Mouse (Mus musculus): ENCODE data around the gene Mlana. TPM values are rescaled to one million over a fixed set of nuclear protein-coding genes. Genes with fewer than 3 reads are reported as not detected.

The Mlana gene
- polyA plus RNA-seq, 1 experiment from 2014 or later = not detected

DNA sequence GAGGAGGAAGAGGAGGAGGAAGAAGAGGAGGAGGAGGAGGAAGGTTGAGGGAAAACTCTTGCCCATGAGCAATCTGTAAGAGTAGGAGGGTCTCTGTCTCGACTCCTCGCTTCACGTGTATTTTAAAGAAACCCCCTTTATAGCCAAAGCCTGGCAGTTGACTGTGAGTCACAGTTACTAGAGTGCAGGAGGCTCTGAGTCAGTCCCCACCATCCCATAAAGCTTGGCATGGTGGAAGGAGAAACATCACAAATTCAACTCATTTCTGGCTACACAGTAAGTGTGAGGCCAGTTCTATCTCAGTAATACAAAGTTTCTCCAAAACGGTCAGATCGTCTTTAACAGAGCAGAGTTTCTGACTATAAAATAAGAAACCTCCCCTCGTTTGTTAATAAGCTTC is 27.4 kb upstream of the Mlana start:
- H3K4me1 ChIP-seq (ENCODE audit: control insufficient read depth, insufficient read depth, low read length) = no peaks in the 10 kb centered on the region
- no peaks in the 10 kb centered on the region for H3K27me3 ChIP-seq (replicated peaks; ENCODE audit: control insufficient read depth, insufficient read depth, low read length)
- no peaks in the 10 kb centered on the region for H3K9me3 ChIP-seq (replicated peaks; ENCODE audit: control insufficient read depth, low read length)
- 87% methylated on average over 6 of the region's 6 CpGs for WGBS
- DNase-seq (ENCODE audit: low spot score) (no peak), ATAC-seq (no peak)
- H3K27ac ChIP-seq (ENCODE audit: low read depth, low read length) = no peak overlapping the region
- H3K4me2 ChIP-seq (ENCODE audit: low read length) = no peak overlapping the region
- H3K9ac ChIP-seq (ENCODE audit: low read length) = no peak overlapping the region
- H3K36me3 ChIP-seq (ENCODE audit: control insufficient read depth, insufficient read depth, low read length) = no peaks in the 10 kb centered on the region
- H3K4me3 ChIP-seq (ENCODE audit: low read depth, low read length) = no peak overlapping the region

DNA sequence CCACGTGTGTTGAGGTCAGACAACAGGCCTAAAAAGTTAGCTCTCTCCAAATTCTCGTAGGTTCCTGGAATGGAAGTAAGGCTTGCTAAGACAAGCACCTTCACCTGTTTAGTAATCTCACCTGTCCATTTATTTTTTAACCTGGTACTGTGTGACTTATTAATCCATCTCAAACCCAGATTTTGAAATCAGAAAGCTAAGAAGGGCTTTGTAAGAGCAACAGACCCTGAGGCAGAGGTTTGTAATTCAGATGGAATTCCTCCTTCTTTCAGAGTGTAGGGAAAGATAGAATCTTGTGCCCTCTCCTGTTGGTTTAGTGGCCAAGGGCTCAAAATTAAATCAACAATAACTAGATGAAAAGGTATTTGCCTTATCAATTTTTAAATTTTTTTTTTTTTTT is 26.5 kb upstream of the Mlana start:
- 78% methylated on average over 2 of the region's 2 CpGs for WGBS
- H3K9me3 ChIP-seq (replicated peaks; ENCODE audit: control insufficient read depth, low read length) = no peaks in the 10 kb centered on the region

GRCm38 (mm10) chr19:29672660-29673059 is 25.0 kb upstream of the Mlana start:
- 93% methylated on average over 13 of the region's 13 CpGs for WGBS
- H3K36me3 ChIP-seq (ENCODE audit: control insufficient read depth, insufficient read depth, low read length) = no peaks in the 10 kb centered on the region
- no peak for DNase-seq (ENCODE audit: low spot score)

More for the DNA sequence above, 26.5 kb upstream of the Mlana start:
- DNase-seq (ENCODE audit: low spot score) = no peak
- Histone ChIP-seq H3K27me3 (replicated peaks; ENCODE audit: control insufficient read depth, insufficient read depth, low read length) (no peaks in the 10 kb centered on the region), H3K4me1 (ENCODE audit: control insufficient read depth, insufficient read depth, low read length) (no peaks in the 10 kb centered on the region), H3K4me3 (ENCODE audit: low read depth, low read length) (no peak overlapping the region), H3K9ac (ENCODE audit: low read length) (no peak overlapping the region), H3K4me2 (ENCODE audit: low read length) (no peak overlapping the region), H3K27ac (ENCODE audit: low read depth, low read length) (no peak overlapping the region), H3K36me3 (ENCODE audit: control insufficient read depth, insufficient read depth, low read length) (no peaks in the 10 kb centered on the region)
- ATAC-seq = no peak

GRCm38 (mm10) chr19:29674946-29675345 is 22.7 kb upstream of the Mlana start:
- Histone ChIP-seq H3K36me3 (ENCODE audit: control insufficient read depth, insufficient read depth, low read length) (no peaks in the 10 kb centered on the region), H3K27me3 (replicated peaks; ENCODE audit: control insufficient read depth, insufficient read depth, low read length) (no peaks in the 10 kb centered on the region), H3K27ac (ENCODE audit: low read depth, low read length) (no peak overlapping the region), H3K4me1 (ENCODE audit: control insufficient read depth, insufficient read depth, low read length) (no peaks in the 10 kb centered on the region), H3K9me3 (replicated peaks; ENCODE audit: control insufficient read depth, low read length) (no peaks in the 10 kb centered on the region), H3K9ac (ENCODE audit: low read length) (no peak overlapping the region), H3K4me2 (ENCODE audit: low read length) (no peak overlapping the region), H3K4me3 (ENCODE audit: low read depth, low read length) (no peak overlapping the region)
- 95% methylated on average over 7 of the region's 7 CpGs for WGBS
- DNase-seq (ENCODE audit: low spot score) (no peak), ATAC-seq (no peak)

More at GRCm38 (mm10) chr19:29672660-29673059, 25.0 kb upstream of the Mlana start:
- ATAC-seq = no peak
- Histone ChIP-seq H3K4me2 (ENCODE audit: low read length) (no peak overlapping the region), H3K9me3 (replicated peaks; ENCODE audit: control insufficient read depth, low read length) (no peaks in the 10 kb centered on the region), H3K4me1 (ENCODE audit: control insufficient read depth, insufficient read depth, low read length) (no peaks in the 10 kb centered on the region), H3K27ac (ENCODE audit: low read depth, low read length) (no peak overlapping the region), H3K27me3 (replicated peaks; ENCODE audit: control insufficient read depth, insufficient read depth, low read length) (no peaks in the 10 kb centered on the region), H3K4me3 (ENCODE audit: low read depth, low read length) (no peak overlapping the region), H3K9ac (ENCODE audit: low read length) (no peak overlapping the region)

DNA sequence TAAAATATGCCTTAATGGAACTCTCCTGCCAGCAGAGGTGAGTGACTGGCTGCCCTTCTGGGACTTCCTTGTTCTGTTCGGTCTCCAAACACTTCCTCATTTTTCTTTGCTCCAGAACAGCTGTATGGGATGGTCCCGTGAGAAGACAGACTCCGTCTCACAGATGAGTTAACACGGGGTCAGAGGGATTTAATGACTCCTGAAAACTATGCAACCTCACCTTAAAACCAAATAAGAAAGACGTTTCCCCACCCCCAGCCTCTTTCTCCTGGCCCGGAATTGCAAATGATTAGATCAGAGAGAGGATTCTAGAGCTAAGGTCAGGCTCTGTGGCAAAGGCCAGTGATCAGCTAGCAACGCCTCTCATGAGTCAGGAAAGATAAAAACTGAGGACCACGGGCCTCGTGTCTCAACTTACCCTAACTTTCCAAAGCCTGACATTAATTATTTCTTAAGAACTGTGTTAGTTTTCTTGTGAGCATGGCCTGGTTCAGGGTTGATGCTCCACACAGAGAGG is 22.0 kb upstream of the Mlana start:
- H3K27me3 ChIP-seq (replicated peaks; ENCODE audit: control insufficient read depth, insufficient read depth, low read length) = no peaks in the 10 kb centered on the region
- no peak overlapping the region for H3K4me3 ChIP-seq (ENCODE audit: low read depth, low read length)
- H3K4me1 ChIP-seq (ENCODE audit: control insufficient read depth, insufficient read depth, low read length) = no peaks in the 10 kb centered on the region
- H3K27ac ChIP-seq (ENCODE audit: low read depth, low read length) = no peak overlapping the region
- no peak overlapping the region for H3K9ac ChIP-seq (ENCODE audit: low read length)
- H3K4me2 ChIP-seq (ENCODE audit: low read length) = no peak overlapping the region
- DNase-seq (ENCODE audit: low spot score) (no peak), ATAC-seq (no peak)
- no peaks in the 10 kb centered on the region for H3K36me3 ChIP-seq (ENCODE audit: control insufficient read depth, insufficient read depth, low read length)
- no peaks in the 10 kb centered on the region for H3K9me3 ChIP-seq (replicated peaks; ENCODE audit: control insufficient read depth, low read length)
- WGBS = 86% methylated on average over 9 of the region's 9 CpGs

GRCm38 (mm10) chr19:29676479-29677193 is 21.0 kb upstream of the Mlana start:
- H3K4me2 ChIP-seq (ENCODE audit: low read length) = no peak overlapping the region
- H3K9ac ChIP-seq (ENCODE audit: low read length) = no peak overlapping the region
- ATAC-seq (no peak), DNase-seq (ENCODE audit: low spot score) (no peak)
- H3K4me1 ChIP-seq (ENCODE audit: control insufficient read depth, insufficient read depth, low read length) = no peaks in the 10 kb centered on the region
- no peak overlapping the region for H3K4me3 ChIP-seq (ENCODE audit: low read depth, low read length)
- H3K36me3 ChIP-seq (ENCODE audit: control insufficient read depth, insufficient read depth, low read length) = no peaks in the 10 kb centered on the region
- no peak overlapping the region for H3K27ac ChIP-seq (ENCODE audit: low read depth, low read length)
- H3K27me3 ChIP-seq (replicated peaks; ENCODE audit: control insufficient read depth, insufficient read depth, low read length) = no peaks in the 10 kb centered on the region
- WGBS = 70% methylated on average over 10 of the region's 10 CpGs
- no peaks in the 10 kb centered on the region for H3K9me3 ChIP-seq (replicated peaks; ENCODE audit: control insufficient read depth, low read length)

GRCm38 (mm10) chr19:29678181-29678778 is 19.3 kb upstream of the Mlana start:
- ATAC-seq (no peak), DNase-seq (ENCODE audit: low spot score) (no peak)
- Histone ChIP-seq H3K27me3 (replicated peaks; ENCODE audit: control insufficient read depth, insufficient read depth, low read length) (no peaks in the 10 kb centered on the region), H3K36me3 (ENCODE audit: control insufficient read depth, insufficient read depth, low read length) (no peaks in the 10 kb centered on the region), H3K4me1 (ENCODE audit: control insufficient read depth, insufficient read depth, low read length) (no peaks in the 10 kb centered on the region), H3K4me3 (ENCODE audit: low read depth, low read length) (no peak overlapping the region), H3K27ac (ENCODE audit: low read depth, low read length) (no peak overlapping the region), H3K9me3 (replicated peaks; ENCODE audit: control insufficient read depth, low read length) (no peaks in the 10 kb centered on the region), H3K4me2 (ENCODE audit: low read length) (no peak overlapping the region), H3K9ac (ENCODE audit: low read length) (no peak overlapping the region)
- 79% methylated on average over 6 of the region's 6 CpGs for WGBS

DNA sequence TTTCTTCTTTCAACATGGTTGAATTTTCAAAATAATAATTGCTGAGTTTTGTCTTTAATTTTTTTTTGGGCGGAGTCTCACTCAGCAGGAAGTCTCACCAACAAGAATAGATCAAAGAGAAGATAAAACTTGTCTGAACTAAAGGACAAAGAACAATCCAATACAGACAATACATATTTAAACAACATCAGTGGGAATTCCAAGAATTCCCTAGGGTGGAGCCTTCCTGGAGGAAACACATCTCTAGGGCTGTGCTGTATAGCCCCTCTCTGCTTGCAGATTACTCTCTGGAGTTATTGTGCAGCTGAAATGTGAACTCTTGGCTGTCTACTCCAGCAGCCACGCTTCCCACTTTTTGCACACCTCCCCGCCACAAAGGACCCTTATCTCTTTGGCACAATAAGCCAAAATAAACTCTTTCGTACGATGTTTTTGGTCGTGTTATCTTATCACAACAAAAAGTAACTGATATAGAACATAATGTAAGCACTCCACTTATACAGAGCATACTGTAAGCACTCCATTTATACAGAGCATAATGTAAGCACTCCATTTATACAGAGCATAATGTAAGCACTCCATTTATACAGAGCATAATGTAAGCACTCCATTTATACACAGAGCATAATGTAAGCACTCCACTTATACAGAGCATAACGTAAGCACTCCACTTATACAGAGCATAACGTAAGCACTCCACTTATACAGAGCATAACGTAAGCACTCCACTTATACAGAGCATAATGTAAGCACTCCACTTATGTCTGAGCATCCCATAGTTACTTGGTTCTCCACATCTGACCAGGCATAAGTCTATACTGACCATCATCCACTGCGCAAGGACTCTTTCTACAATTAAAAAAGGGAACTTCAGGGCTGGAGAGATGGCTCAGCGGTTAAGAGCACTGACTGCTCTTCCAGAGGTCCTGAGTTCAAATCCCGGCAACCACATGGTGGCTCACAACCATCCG is 17.2 kb upstream of the Mlana start:
- H3K4me3 ChIP-seq (ENCODE audit: low read depth, low read length) = no peak overlapping the region
- H3K9me3 ChIP-seq (replicated peaks; ENCODE audit: control insufficient read depth, low read length) = no peaks in the 10 kb centered on the region
- DNase-seq (ENCODE audit: low spot score) (no peak), ATAC-seq (no peak)
- no peaks in the 10 kb centered on the region for H3K4me1 ChIP-seq (ENCODE audit: control insufficient read depth, insufficient read depth, low read length)
- H3K36me3 ChIP-seq (ENCODE audit: control insufficient read depth, insufficient read depth, low read length) = no peaks in the 10 kb centered on the region
- H3K9ac ChIP-seq (ENCODE audit: low read length) = no peak overlapping the region
- H3K27me3 ChIP-seq (replicated peaks; ENCODE audit: control insufficient read depth, insufficient read depth, low read length) = no peaks in the 10 kb centered on the region
- H3K27ac ChIP-seq (ENCODE audit: low read depth, low read length) = no peak overlapping the region
- no peak overlapping the region for H3K4me2 ChIP-seq (ENCODE audit: low read length)
- WGBS = 83% methylated on average over 13 of the region's 13 CpGs

All from forebrain, embryonic 14.5 days (tissue).